Mouse (Mus musculus) heart, postnatal 0 days (tissue): ENCODE results near the gene Pyroxd2. TPM values are rescaled to one million over a fixed set of nuclear protein-coding genes. Genes with fewer than 3 reads are reported as not detected.
A peak's percentile ranks its signal among the peaks of the same experiment; 100 is the strongest.

ENCODE experiments used
- ATAC-seq: fragments of 200-750 bp; cut with Nextera tagmentation; 2 replicates; pipeline ENCODE4 v1.8.0; 2017; ENCODE audit warnings: low read depth, moderate number of reproducible peaks, moderate library complexity; ENCODE audit not compliant: insufficient read depth
- DNase-seq: peaks from one replicate; pipeline ENCODE4 v3.0.0-alpha.2; 2016; ENCODE audit warnings: low spot score
- H3K27ac ChIP-seq: fragments of 300-500 bp; sonication (generic); 2 replicates; pipeline ENCODE4 v1.5.1; 2014; ENCODE audit warnings: low read depth, mild to moderate bottlenecking
- H3K27me3 ChIP-seq: fragments of 300-500 bp; sonication (generic); 2 replicates; pipeline ENCODE4 v1.6.1; 2014; ENCODE audit warnings: low read length, mixed read lengths; ENCODE audit not compliant: control insufficient read depth, insufficient read depth
- H3K36me3 ChIP-seq: fragments of 300-500 bp; sonication (generic); replicated peaks from 2 replicates; pipeline ENCODE4 v1.6.1; 2014; ENCODE audit warnings: low read length, mixed read lengths; ENCODE audit not compliant: control insufficient read depth, insufficient read depth
- H3K4me1 ChIP-seq: fragments of 300-500 bp; sonication (generic); 2 replicates; pipeline ENCODE4 v1.6.1; 2014; ENCODE audit warnings: antibody characterized with exemption; ENCODE audit not compliant: control insufficient read depth, insufficient read depth
- H3K4me2 ChIP-seq: fragments of 300-500 bp; sonication (generic); 2 replicates; pipeline ENCODE4 v1.6.1; 2014; ENCODE audit warnings: low read depth, mild to moderate bottlenecking, low read length, moderate library complexity
- H3K4me3 ChIP-seq: fragments of 300-500 bp; sonication (generic); 2 replicates; pipeline ENCODE4 v1.5.1; 2014; ENCODE audit warnings: low read depth, low read length
- H3K9ac ChIP-seq: fragments of 300-500 bp; sonication (generic); replicated peaks from 2 replicates; pipeline ENCODE4 v1.6.1; 2014; ENCODE audit warnings: low read depth, low read length, mixed read lengths
- H3K9me3 ChIP-seq: fragments of 300-500 bp; sonication (generic); replicated peaks from 2 replicates; pipeline ENCODE4 v1.6.1; 2016; ENCODE audit warnings: low read length; ENCODE audit not compliant: control insufficient read depth
- CTCF ChIP-seq: IDR thresholded peaks from 2 replicates; pipeline ENCODE4 v1.5.1; 2016; ENCODE audit warnings: antibody characterized with exemption, control low read depth, low read depth
- EP300 ChIP-seq: IDR thresholded peaks from 2 replicates; pipeline ENCODE4 v1.6.1; 2016; ENCODE audit warnings: antibody characterized with exemption, low read depth
- WGBS: fragments of 180-500 bp; shearing (Covaris S2); extraction: QIAGEN DNeasy Blood & Tissue Kit; methylation state at CpG from one replicate; pipeline ENCODE4 v1.1.7; 2014; 5-methylcytosine and 5-hydroxymethylcytosine counted together
- polyA plus RNA-seq: library from polyadenylated mRNA; unstranded; fragments of >200 nt; fragmentation: Nextera tagmentation; extraction: Ambion mirVana; gene quantifications from 2 replicates; pipeline ENCODE4 v1.2.1, GENCODE M21; 2015
- total RNA-seq: library from RNA; depleted of rRNA; stranded (reverse); fragments of >200 nt; gene quantifications from 2 replicates; pipeline ENCODE4 v1.2.3, GENCODE M21; 2014; ENCODE audit warnings: low replicate concordance

Pyroxd2 gene
- total and polyA plus RNA-seq, 2 experiments from 2014 or later = 1.1 to 3.5 TPM

- Histone ChIP-seq H3K4me3 (no peak overlapping the region), H3K27me3 (0 out of 2 replicates have a peak, but pooled peaks cover 7% of the 10 kb centered on the region), H3K4me1 (peaks cover 17% of the 10 kb centered on the region; the same call in 1 of the 2 replicates), H3K9ac (no peak overlapping the region), H3K9me3 (no peaks in the 10 kb centered on the region), H3K36me3 (no peaks in the 10 kb centered on the region), H3K27ac (no peak overlapping the region), H3K4me2 (no peak overlapping the region)
- ATAC-seq (no peak), DNase-seq (no peak)
- no peak for TF ChIP-seq CTCF
- TF ChIP-seq EP300 = no peak
- 80% methylated on average over 4 of the region's 4 CpGs for WGBS
These were observed 6.7 kb downstream of the Pyroxd2 start for GRCm38 (mm10) chr19:42745869-42746224.

GRCm38 (mm10) chr19:42745084-42745868, 7.3 kb downstream of the Pyroxd2 start:
- no peaks in the 10 kb centered on the region for H3K9me3 ChIP-seq
- 0 out of 2 replicates have a peak, but pooled peaks cover 9% of the 10 kb centered on the region for H3K27me3 ChIP-seq
- TF ChIP-seq EP300 (no peak), CTCF (no peak)
- H3K27ac ChIP-seq = no peak overlapping the region
- no peak overlapping the region for H3K4me3 ChIP-seq
- H3K4me2 ChIP-seq = no peak overlapping the region
- ATAC-seq = no peak
- H3K36me3 ChIP-seq = no peaks in the 10 kb centered on the region
- 60% methylated on average over 9 of the region's 9 CpGs for WGBS
- H3K4me1 ChIP-seq = peaks cover 11% of the 10 kb centered on the region; the same call in 1 of the 2 replicates
- no peak overlapping the region for H3K9ac ChIP-seq
- DNase-seq = no peak

GRCm38 (mm10) chr19:42744162-42744586, 8.4 kb downstream of the Pyroxd2 start:
- no peak overlapping the region for H3K4me3 ChIP-seq
- DNase-seq (no peak), ATAC-seq (peak; percentile 81; the same call in 1 of the 2 replicates)
- 0 out of 2 replicates have a peak, but pooled peaks cover 9% of the 10 kb centered on the region for H3K27me3 ChIP-seq
- TF ChIP-seq EP300 (no peak), CTCF (peak; percentile 83)
- H3K9ac ChIP-seq = no peak overlapping the region
- H3K9me3 ChIP-seq = no peaks in the 10 kb centered on the region
- H3K36me3 ChIP-seq = no peaks in the 10 kb centered on the region
- WGBS = 25% methylated on average over 4 of the region's 4 CpGs
- H3K27ac ChIP-seq = no peak overlapping the region
- 0 out of 2 replicates have a peak, but pooled peaks cover 4% of the 10 kb centered on the region for H3K4me1 ChIP-seq
- no peak overlapping the region for H3K4me2 ChIP-seq

- H3K27ac ChIP-seq = no peak overlapping the region
- ATAC-seq (no peak), DNase-seq (no peak)
- 70% methylated on average over 16 of the region's 16 CpGs for WGBS
- 0 out of 2 replicates have a peak, but pooled peaks cover 4% of the 10 kb centered on the region for H3K4me1 ChIP-seq
- no peaks in the 10 kb centered on the region for H3K36me3 ChIP-seq
- 0 out of 2 replicates have a peak, but pooled peaks cover 6% of the 10 kb centered on the region for H3K27me3 ChIP-seq
- TF ChIP-seq EP300 = no peak
- TF ChIP-seq CTCF = no peak
- H3K4me2 ChIP-seq = no peak overlapping the region
- no peak overlapping the region for H3K9ac ChIP-seq
- H3K4me3 ChIP-seq = no peak overlapping the region
- H3K9me3 ChIP-seq = no peaks in the 10 kb centered on the region
These were observed 9.3 kb downstream of the Pyroxd2 start for GRCm38 (mm10) chr19:42743261-42743660.

GRCm38 (mm10) chr19:42741884-42742283, 10.7 kb downstream of the Pyroxd2 start:
- peak; percentile 31 for DNase-seq
- Histone ChIP-seq H3K4me3 (no peak overlapping the region), H3K36me3 (no peaks in the 10 kb centered on the region), H3K4me2 (0 out of 2 replicates have a peak overlapping the region, but pooled peaks have one; percentile 1), H3K27ac (no peak overlapping the region), H3K27me3 (0 out of 2 replicates have a peak, but pooled peaks cover 6% of the 10 kb centered on the region), H3K9me3 (no peaks in the 10 kb centered on the region), H3K9ac (no peak overlapping the region), H3K4me1 (0 out of 2 replicates have a peak, but pooled peaks cover 4% of the 10 kb centered on the region)
- TF ChIP-seq EP300 = no peak
- TF ChIP-seq CTCF = no peak
- WGBS = 30% methylated on average over 14 of the region's 14 CpGs
- ATAC-seq = no peak
